Mouse (Mus musculus) lung, embryonic 15.5 days (tissue): ENCODE data around the gene Gm49337. TPM values are rescaled to one million over a fixed set of nuclear protein-coding genes. Genes with fewer than 3 reads are reported as not detected.
"Not testable (repeated sequence)": the region's sequence is repeated elsewhere in the genome, so short reads cannot be mapped to it uniquely, and the experiment has no call there.

Experiments used
- ATAC-seq: fragments of 200-750 bp; cut with Nextera tagmentation; 2 replicates; pipeline ENCODE4 v1.8.0; 2017; ENCODE audit warnings: moderate number of reproducible peaks, borderline replicate concordance; ENCODE audit not compliant: low FRiP score, low TSS enrichment; ENCODE audit errors: extremely low read depth
- H3K27ac ChIP-seq: fragments of 300-500 bp; sonication (generic); 2 replicates; pipeline ENCODE4 v1.5.1; 2015; ENCODE audit warnings: moderate library complexity, mild to moderate bottlenecking, inconsistent platforms
- H3K27me3 ChIP-seq: fragments of 300-500 bp; sonication (generic); 2 replicates; pipeline ENCODE4 v1.6.1; 2015; ENCODE audit warnings: inconsistent platforms
- H3K36me3 ChIP-seq: fragments of 300-500 bp; sonication (generic); 2 replicates; pipeline ENCODE4 v1.6.1; 2015; ENCODE audit warnings: inconsistent platforms
- H3K4me1 ChIP-seq: fragments of 300-500 bp; sonication (generic); 2 replicates; pipeline ENCODE4 v1.6.1; 2015; ENCODE audit warnings: inconsistent platforms
- H3K4me2 ChIP-seq: fragments of 300-500 bp; sonication (generic); 2 replicates; pipeline ENCODE4 v1.6.1; 2015; ENCODE audit warnings: inconsistent platforms, mild to moderate bottlenecking, moderate library complexity
- H3K4me3 ChIP-seq: fragments of 300-500 bp; sonication (generic); 2 replicates; pipeline ENCODE4 v1.5.1; 2015; ENCODE audit warnings: mild to moderate bottlenecking, inconsistent platforms
- H3K9ac ChIP-seq: fragments of 300-500 bp; sonication (generic); 2 replicates; pipeline ENCODE4 v1.6.1; 2015; ENCODE audit warnings: inconsistent platforms
- H3K9me3 ChIP-seq: fragments of 300-500 bp; sonication (generic); 2 replicates; pipeline ENCODE4 v1.6.1; 2016; ENCODE audit warnings: inconsistent platforms
- WGBS: fragments of 180-500 bp; shearing (Covaris S2); methylation state at CpG from one replicate; pipeline ENCODE4 v1.1.7; 2015; 5-methylcytosine and 5-hydroxymethylcytosine counted together
- polyA plus RNA-seq: library from polyadenylated mRNA; unstranded; fragments of >200 nt; fragmentation: Nextera tagmentation; extraction: Ambion mirVana; gene quantifications from 2 replicates; pipeline ENCODE4 v1.2.1, GENCODE M21; 2015

Gene Gm49337
- polyA plus RNA-seq, 1 experiment from 2014 or later = not detected

DNA sequence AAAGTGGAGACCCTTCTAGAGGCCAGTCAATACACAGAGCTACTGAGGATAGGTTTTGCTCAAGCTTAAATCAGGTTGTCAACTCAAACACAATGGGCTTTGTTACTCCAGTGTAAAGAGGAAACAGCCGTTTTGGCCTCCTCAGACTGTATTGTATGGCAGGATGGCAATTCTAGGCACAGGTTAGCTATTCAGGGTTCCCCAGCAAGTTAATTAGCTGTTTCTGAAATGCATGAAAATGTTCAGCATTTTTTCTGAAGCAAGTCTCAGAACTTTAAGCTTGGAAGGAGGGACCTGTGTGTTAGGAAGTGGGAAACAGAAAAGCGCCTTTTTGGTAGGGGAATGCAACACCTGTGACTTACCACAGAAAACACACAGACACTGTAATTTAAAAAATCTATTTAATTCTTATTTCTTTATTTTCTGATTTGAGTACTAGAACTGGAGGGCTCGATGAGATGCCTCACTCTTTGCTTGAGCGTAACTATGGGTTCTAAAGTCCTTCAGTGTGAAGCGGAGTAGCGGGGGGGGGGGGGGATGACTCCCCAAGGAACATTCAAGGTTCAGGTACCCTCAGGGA is 47.0 kb downstream of the Gm49337 start:
- Histone ChIP-seq H3K4me3 (peak overlapping the region; percentile 69), H3K36me3 (no peaks in the 10 kb centered on the region), H3K27ac (peak overlapping the region; percentile 99), H3K9me3 (no peaks in the 10 kb centered on the region), H3K4me1 (peaks cover 7% of the 10 kb centered on the region; the same call in 1 of the 2 replicates), H3K27me3 (no peaks in the 10 kb centered on the region), H3K4me2 (peak overlapping the region; percentile 60), H3K9ac (peak overlapping the region; percentile 86)
- WGBS = 3% methylated on average over 6 of the region's 6 CpGs
- ATAC-seq = no peak

- ATAC-seq = peak; percentile 72
- H3K9ac ChIP-seq = peak overlapping the region; percentile 86
- under 1% methylated on average over 22 of the region's 26 CpGs for WGBS
Observed at GRCm38 (mm10) chr4:116220780-116221139, 47.6 kb downstream of the Gm49337 start.

GRCm38 (mm10) chr4:116221140-116221851 is 48.1 kb downstream of the Gm49337 start, which contains the start of gene Pik3r3:
Pik3r3 (plus strand) TSS chr4:116221618.
- Histone ChIP-seq H3K4me1 (peaks cover 7% of the 10 kb centered on the region; the same call in 1 of the 2 replicates), H3K9ac (peak within 1 kb of the TSS; percentile 86), H3K4me3 (peak within 1 kb of the TSS; percentile 69), H3K27ac (peak within 1 kb of the TSS; percentile 99), H3K27me3 (no peaks in the 10 kb centered on the region), H3K36me3 (no peaks in the 10 kb centered on the region), H3K4me2 (peak within 1 kb of the TSS; percentile 68), H3K9me3 (no peaks in the 10 kb centered on the region)
- ATAC-seq = peak; percentile 100
- under 1% methylated on average over 53 of the region's 53 CpGs for WGBS

More at GRCm38 (mm10) chr4:116220780-116221139, 47.6 kb downstream of the Gm49337 start:
- Histone ChIP-seq H3K9me3 (no peaks in the 10 kb centered on the region), H3K27me3 (no peaks in the 10 kb centered on the region), H3K4me3 (peak overlapping the region; percentile 69), H3K36me3 (no peaks in the 10 kb centered on the region), H3K27ac (peak overlapping the region; percentile 99), H3K4me1 (peaks cover 7% of the 10 kb centered on the region; the same call in 1 of the 2 replicates), H3K4me2 (peak overlapping the region; percentile 60)

- ATAC-seq = no peak
- Histone ChIP-seq H3K4me2 (peak overlapping the region; percentile 68), H3K27me3 (no peaks in the 10 kb centered on the region), H3K27ac (peak overlapping the region; percentile 99), H3K4me1 (peaks cover 7% of the 10 kb centered on the region; the same call in 1 of the 2 replicates), H3K4me3 (peak overlapping the region; percentile 69), H3K36me3 (no peaks in the 10 kb centered on the region), H3K9ac (peak overlapping the region; percentile 79), H3K9me3 (no peaks in the 10 kb centered on the region)
- under 1% methylated on average over 23 of the region's 23 CpGs for WGBS
Observed at GRCm38 (mm10) chr4:116221996-116222842, 49.0 kb downstream of the Gm49337 start.

- Histone ChIP-seq H3K4me1 (peaks cover 7% of the 10 kb centered on the region; the same call in 1 of the 2 replicates), H3K9me3 (no peaks in the 10 kb centered on the region), H3K36me3 (no peaks in the 10 kb centered on the region), H3K27ac (peak overlapping the region; percentile 99), H3K4me2 (peak overlapping the region; percentile 68), H3K9ac (peak overlapping the region; percentile 79), H3K27me3 (no peaks in the 10 kb centered on the region), H3K4me3 (peak overlapping the region; percentile 69)
- 3% methylated on average over 6 of the region's 6 CpGs for WGBS
- no peak for ATAC-seq
Observed at GRCm38 (mm10) chr4:116222843-116223119, 49.6 kb downstream of the Gm49337 start.

DNA sequence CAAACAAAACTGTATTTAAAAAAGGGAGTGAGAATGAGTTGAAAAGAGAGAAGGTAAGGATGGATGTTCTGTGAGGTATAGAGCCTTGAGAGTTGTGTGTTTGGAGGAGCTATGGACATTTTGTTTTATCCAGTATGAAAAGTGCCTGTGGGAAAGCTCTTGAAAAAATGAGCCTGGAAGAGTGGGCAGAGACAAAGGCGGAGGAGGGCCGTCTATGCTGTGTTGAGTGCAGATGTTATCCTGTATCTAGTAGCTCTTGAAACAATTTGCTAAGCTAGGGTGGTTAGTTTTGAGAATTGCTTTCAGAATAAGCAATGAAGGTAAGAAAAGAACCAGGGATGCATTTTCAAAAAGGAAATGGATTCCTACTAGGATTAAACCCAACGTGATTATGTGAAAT is 70.2 kb downstream of the Gm49337 start:
- H3K4me2 ChIP-seq = no peak overlapping the region
- WGBS = 77% methylated on average over 3 of the region's 3 CpGs
- H3K9me3 ChIP-seq = no peaks in the 10 kb centered on the region
- no peaks in the 10 kb centered on the region for H3K27me3 ChIP-seq
- H3K27ac ChIP-seq = no peak overlapping the region
- H3K4me1 ChIP-seq = no peaks in the 10 kb centered on the region
- no peak overlapping the region for H3K9ac ChIP-seq
- H3K4me3 ChIP-seq = no peak overlapping the region
- no peaks in the 10 kb centered on the region for H3K36me3 ChIP-seq
- ATAC-seq = no peak

DNA sequence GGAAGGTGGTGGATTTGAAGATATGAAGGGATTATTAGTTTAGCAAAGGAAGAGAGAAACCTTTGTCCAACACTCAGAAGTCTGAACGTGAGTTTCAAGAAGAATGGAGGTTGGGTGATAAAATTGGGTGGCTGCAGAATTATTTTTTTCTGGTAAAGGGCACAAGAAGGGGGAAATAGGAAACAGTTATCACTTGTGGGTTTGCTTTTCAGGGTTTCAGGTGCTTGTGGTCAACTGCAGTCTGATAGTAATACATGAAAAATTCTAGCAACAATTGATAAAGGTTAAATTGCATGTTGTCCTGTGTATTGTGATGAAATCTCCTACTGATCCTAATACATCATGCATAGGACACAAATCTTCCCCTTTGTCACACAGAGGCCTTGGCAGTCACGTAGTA is 71.1 kb downstream of the Gm49337 start:
- H3K27me3 ChIP-seq = no peaks in the 10 kb centered on the region
- WGBS = 68% methylated on average over 2 of the region's 2 CpGs
- H3K9me3 ChIP-seq = no peaks in the 10 kb centered on the region
- H3K9ac ChIP-seq = no peak overlapping the region
- H3K36me3 ChIP-seq = no peaks in the 10 kb centered on the region
- no peak for ATAC-seq
- H3K4me3 ChIP-seq = no peak overlapping the region
- H3K4me2 ChIP-seq = no peak overlapping the region
- no peak overlapping the region for H3K27ac ChIP-seq
- H3K4me1 ChIP-seq = no peaks in the 10 kb centered on the region

DNA sequence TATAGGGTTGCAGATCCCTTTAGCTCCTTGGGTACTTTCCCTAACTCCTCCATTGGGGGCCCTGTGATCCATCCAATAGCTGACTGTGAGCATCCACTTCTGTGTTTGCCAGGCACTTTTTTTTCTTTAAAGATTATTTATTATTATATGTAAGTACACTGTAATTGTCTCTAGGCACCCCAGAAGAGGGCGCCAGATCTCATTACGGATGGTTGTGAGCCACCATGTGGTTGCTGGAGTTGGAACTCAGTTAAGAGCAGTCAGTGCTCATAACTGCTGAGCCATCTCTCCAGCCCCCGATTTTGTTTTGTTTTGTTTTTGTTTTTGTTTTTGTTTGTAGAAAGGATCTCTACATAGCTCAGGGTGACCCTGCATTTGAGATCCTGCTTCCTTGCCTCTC is 72.7 kb downstream of the Gm49337 start:
- 44% methylated on average over 3 of the region's 3 CpGs for WGBS
- not testable (repeated sequence) for H3K4me1 ChIP-seq, H3K27me3 ChIP-seq, H3K4me3 ChIP-seq, H3K9me3 ChIP-seq, H3K4me2 ChIP-seq, ATAC-seq, H3K9ac ChIP-seq, H3K27ac ChIP-seq, H3K36me3 ChIP-seq

- no peak overlapping the region for H3K9ac ChIP-seq
- no peaks in the 10 kb centered on the region for H3K9me3 ChIP-seq
- no peak overlapping the region for H3K4me2 ChIP-seq
- no peaks in the 10 kb centered on the region for H3K4me1 ChIP-seq
- WGBS = 90% methylated on average over 3 of the region's 3 CpGs
- H3K27ac ChIP-seq = no peak overlapping the region
- no peaks in the 10 kb centered on the region for H3K27me3 ChIP-seq
- ATAC-seq = no peak
- H3K36me3 ChIP-seq = no peaks in the 10 kb centered on the region
- no peak overlapping the region for H3K4me3 ChIP-seq
Observed at GRCm38 (mm10) chr4:116249986-116250385, 76.8 kb downstream of the Gm49337 start.

DNA sequence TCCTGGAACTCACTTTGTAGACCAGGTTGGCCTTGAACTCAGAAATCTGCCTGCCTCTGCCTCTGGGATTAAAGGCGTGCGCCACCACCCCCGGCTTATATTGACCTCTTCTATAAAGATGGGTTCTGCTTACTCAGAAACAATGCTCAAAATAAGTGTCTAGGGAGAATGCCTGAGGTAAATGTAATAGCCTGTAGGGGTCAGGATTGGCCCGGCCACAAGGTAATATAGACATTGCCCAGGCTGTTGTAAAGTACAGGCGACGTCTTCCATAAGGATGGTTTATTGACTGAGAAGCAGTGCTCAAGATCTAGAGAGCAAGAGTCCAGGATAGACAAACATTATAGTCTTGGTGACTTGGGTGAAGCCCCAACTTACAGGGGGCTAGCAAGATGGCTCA is 95.0 kb downstream of the Gm49337 start:
- no peaks in the 10 kb centered on the region for H3K4me1 ChIP-seq
- ATAC-seq = no peak
- no peak overlapping the region for H3K27ac ChIP-seq
- no peaks in the 10 kb centered on the region for H3K9me3 ChIP-seq
- H3K4me2 ChIP-seq = no peak overlapping the region
- no peak overlapping the region for H3K4me3 ChIP-seq
- 91% methylated on average over 6 of the region's 6 CpGs for WGBS
- no peaks in the 10 kb centered on the region for H3K27me3 ChIP-seq
- peaks cover 12% of the 10 kb centered on the region; the same call in 1 of the 2 replicates for H3K36me3 ChIP-seq
- H3K9ac ChIP-seq = no peak overlapping the region

DNA sequence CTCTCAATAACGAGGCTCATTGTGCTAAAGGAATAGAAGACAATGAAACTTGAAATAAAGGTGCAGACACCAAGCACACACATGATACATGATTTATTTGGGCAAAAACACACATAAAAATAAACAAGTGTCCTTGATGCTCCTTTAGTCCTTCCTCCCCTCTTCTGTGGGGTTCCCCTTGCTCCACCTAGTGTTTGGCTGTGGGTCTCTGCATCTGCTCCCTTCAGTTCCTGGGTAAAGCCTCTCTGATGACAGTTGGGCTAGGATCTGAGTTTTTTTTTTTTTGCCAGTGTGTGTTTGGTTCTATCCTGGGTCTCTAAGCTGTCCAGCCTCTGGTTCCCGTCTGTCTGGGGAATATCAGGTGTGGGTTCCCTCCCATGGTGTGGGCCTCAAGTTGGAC is 109.0 kb downstream of the Gm49337 start:
- no peak for ATAC-seq
- Histone ChIP-seq H3K9ac (no peak overlapping the region), H3K4me2 (no peak overlapping the region), H3K4me3 (no peak overlapping the region), H3K36me3 (peaks cover 24% of the 10 kb centered on the region), H3K9me3 (no peaks in the 10 kb centered on the region), H3K27ac (no peak overlapping the region), H3K4me1 (no peaks in the 10 kb centered on the region), H3K27me3 (no peaks in the 10 kb centered on the region)
- WGBS = 77% methylated on average over 2 of the region's 2 CpGs

- Histone ChIP-seq H3K36me3 (peaks cover 50% of the 10 kb centered on the region), H3K4me3 (no peak overlapping the region), H3K4me1 (no peaks in the 10 kb centered on the region), H3K4me2 (no peak overlapping the region), H3K27ac (no peak overlapping the region), H3K9ac (no peak overlapping the region), H3K9me3 (no peaks in the 10 kb centered on the region), H3K27me3 (no peaks in the 10 kb centered on the region)
- 89% methylated on average over 6 of the region's 6 CpGs for WGBS
- ATAC-seq = no peak
Observed at GRCm38 (mm10) chr4:116291561-116291960, 118.4 kb downstream of the Gm49337 start.
